Mouse (Mus musculus) limb, embryonic 11.5 days (tissue): ENCODE data around the gene Ptprn2. TPM values are rescaled to one million over a fixed set of nuclear protein-coding genes. Genes with fewer than 3 reads are reported as not detected.

ENCODE experiments used
- ATAC-seq: fragments of 200-750 bp; cut with Nextera tagmentation; 2 replicates; pipeline ENCODE4 v1.8.0; 2017; ENCODE audit warnings: low read depth; ENCODE audit not compliant: insufficient number of reproducible peaks, low FRiP score, low TSS enrichment
- DNase-seq: peaks from one replicate; pipeline ENCODE4 v3.0.0-alpha.2; 2015; ENCODE audit warnings: low spot score
- H3K27ac ChIP-seq: fragments of 300-500 bp; sonication (generic); replicated peaks from 2 replicates; pipeline ENCODE4 v1.5.1; 2014; ENCODE audit warnings: low read depth, mild to moderate bottlenecking, low read length
- H3K27me3 ChIP-seq: fragments of 300-500 bp; sonication (generic); 2 replicates; pipeline ENCODE4 v1.6.1; 2014; ENCODE audit warnings: mild to moderate bottlenecking, low read length, mixed read lengths; ENCODE audit not compliant: control insufficient read depth, insufficient read depth
- H3K36me3 ChIP-seq: fragments of 300-500 bp; sonication (generic); 2 replicates; pipeline ENCODE4 v1.6.1; 2014; ENCODE audit warnings: mild to moderate bottlenecking, low read length, moderate library complexity, mixed read lengths; ENCODE audit not compliant: control insufficient read depth, insufficient read depth
- H3K4me1 ChIP-seq: fragments of 300-500 bp; sonication (generic); 2 replicates; pipeline ENCODE4 v1.6.1; 2014; ENCODE audit warnings: low read length, mixed read lengths; ENCODE audit not compliant: control insufficient read depth, insufficient read depth
- H3K4me2 ChIP-seq: fragments of 300-500 bp; sonication (generic); 2 replicates; pipeline ENCODE4 v1.6.1; 2014; ENCODE audit warnings: low read depth, mild to moderate bottlenecking, moderate library complexity; ENCODE audit not compliant: severe bottlenecking
- H3K4me3 ChIP-seq: fragments of 300-500 bp; sonication (generic); 2 replicates; pipeline ENCODE4 v1.5.1; 2014; ENCODE audit warnings: low read depth, low read length
- H3K9ac ChIP-seq: fragments of 300-500 bp; sonication (generic); 2 replicates; pipeline ENCODE4 v1.6.1; 2014; ENCODE audit warnings: mild to moderate bottlenecking, low read length
- H3K9me3 ChIP-seq: fragments of 300-500 bp; sonication (generic); 2 replicates; pipeline ENCODE4 v1.6.1; 2016; ENCODE audit warnings: low read length; ENCODE audit not compliant: control insufficient read depth
- WGBS: fragments of 180-500 bp; shearing (Covaris S2); extraction: QIAGEN DNeasy Blood & Tissue Kit; methylation state at CpG from one replicate; pipeline ENCODE4 v1.1.7; 2014; 5-methylcytosine and 5-hydroxymethylcytosine counted together
- polyA plus RNA-seq: library from polyadenylated mRNA; unstranded; fragments of >200 nt; fragmentation: Nextera tagmentation; extraction: Ambion mirVana; gene quantifications from 2 replicates; pipeline ENCODE4 v1.2.1, GENCODE M21; 2014

The Ptprn2 gene
- polyA plus RNA-seq, 1 experiment from 2014 or later: not detected

DNA sequence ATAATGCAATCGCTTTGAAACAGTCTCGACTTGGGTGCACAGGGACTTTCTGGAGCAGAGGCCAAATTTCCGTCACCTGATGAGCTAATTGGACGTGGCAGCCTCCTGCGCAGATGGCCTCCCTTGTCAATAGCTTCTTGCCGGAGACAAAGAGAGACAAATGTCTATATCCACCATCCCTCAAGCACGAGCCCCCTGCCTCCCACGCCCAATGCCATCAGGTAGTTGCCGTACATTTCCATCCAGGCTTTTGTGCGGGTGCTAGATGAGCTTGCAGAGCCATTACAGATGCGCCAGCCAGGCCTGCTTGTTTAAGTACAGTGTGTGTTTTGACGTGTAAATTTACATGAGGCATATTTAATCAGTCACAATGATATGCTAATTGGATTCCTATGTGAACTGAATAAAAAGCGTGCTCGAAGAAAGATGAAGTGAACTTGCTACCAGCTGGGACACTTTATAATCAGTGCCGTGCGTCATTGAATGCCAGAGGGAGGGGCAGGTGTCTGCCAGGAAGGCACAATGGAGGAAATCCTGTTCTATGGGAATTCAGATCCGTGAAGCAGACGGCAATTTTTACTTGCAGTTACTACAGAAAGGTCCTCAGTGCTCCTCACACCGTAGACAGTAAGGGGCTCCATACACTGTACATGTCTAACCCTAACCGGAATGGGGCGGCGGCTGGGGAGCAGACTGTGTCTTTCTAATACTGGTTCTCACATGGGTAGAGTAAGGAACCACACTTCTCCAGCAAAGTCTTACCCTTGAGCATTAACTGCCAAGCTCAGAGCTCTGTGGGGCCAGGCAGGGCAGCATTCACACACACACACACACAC, 434.4 kb downstream of the Ptprn2 start:
- WGBS: 86% methylated on average over 22 of the region's 22 CpGs
- H3K4me1 ChIP-seq: no peaks in the 10 kb centered on the region
- DNase-seq (no peak), ATAC-seq (no peak)
- no peak overlapping the region for H3K4me2 ChIP-seq
- H3K36me3 ChIP-seq: no peaks in the 10 kb centered on the region
- H3K27me3 ChIP-seq: no peaks in the 10 kb centered on the region
- no peak overlapping the region for H3K9ac ChIP-seq
- no peaks in the 10 kb centered on the region for H3K9me3 ChIP-seq
- no peak overlapping the region for H3K4me3 ChIP-seq
- no peak overlapping the region for H3K27ac ChIP-seq

DNA sequence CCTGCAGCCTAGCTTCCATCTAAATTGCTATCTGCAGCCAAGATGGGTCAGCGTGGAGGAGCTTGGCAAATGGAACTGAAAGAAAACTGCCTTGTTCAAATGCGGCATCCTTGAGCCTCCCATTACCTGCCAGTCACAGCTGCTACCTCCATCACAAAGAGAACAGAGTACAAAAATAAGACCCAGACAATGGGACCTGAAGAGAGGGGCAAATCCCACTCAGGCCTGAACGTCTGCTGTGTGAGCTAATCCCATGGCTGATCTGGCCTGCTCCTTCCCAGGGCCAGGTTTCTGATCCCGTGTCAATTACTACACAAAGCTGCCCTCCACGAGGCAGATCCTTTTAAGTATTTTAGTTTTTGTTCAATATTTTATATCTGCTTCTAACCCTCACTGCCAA, 441.6 kb downstream of the Ptprn2 start:
- H3K4me3 ChIP-seq: no peak overlapping the region
- H3K9ac ChIP-seq: no peak overlapping the region
- WGBS: 85% methylated on average over 5 of the region's 5 CpGs
- H3K4me1 ChIP-seq: no peaks in the 10 kb centered on the region
- no peak overlapping the region for H3K4me2 ChIP-seq
- no peaks in the 10 kb centered on the region for H3K9me3 ChIP-seq
- no peaks in the 10 kb centered on the region for H3K36me3 ChIP-seq
- no peaks in the 10 kb centered on the region for H3K27me3 ChIP-seq
- ATAC-seq (no peak), DNase-seq (no peak)
- H3K27ac ChIP-seq: no peak overlapping the region

- Histone ChIP-seq H3K9ac (no peak overlapping the region), H3K4me3 (no peak overlapping the region), H3K9me3 (no peaks in the 10 kb centered on the region), H3K27ac (no peak overlapping the region), H3K4me1 (no peaks in the 10 kb centered on the region), H3K4me2 (no peak overlapping the region), H3K27me3 (no peaks in the 10 kb centered on the region), H3K36me3 (no peaks in the 10 kb centered on the region)
- DNase-seq (no peak), ATAC-seq (no peak)
- 76% methylated on average over 1 of the region's 1 CpGs for WGBS
Observed at GRCm38 (mm10) chr12:116927516-116927915, 442.0 kb downstream of the Ptprn2 start.

- no peak overlapping the region for H3K4me3 ChIP-seq
- H3K27ac ChIP-seq: no peak overlapping the region
- no peaks in the 10 kb centered on the region for H3K36me3 ChIP-seq
- ATAC-seq: 0 out of 2 replicates have a peak, but pooled peaks have one; percentile 31
- H3K9ac ChIP-seq: no peak overlapping the region
- no peaks in the 10 kb centered on the region for H3K4me1 ChIP-seq
- no peaks in the 10 kb centered on the region for H3K27me3 ChIP-seq
- DNase-seq: no peak
- no peaks in the 10 kb centered on the region for H3K9me3 ChIP-seq
- no peak overlapping the region for H3K4me2 ChIP-seq
- WGBS: 40% methylated on average over 3 of the region's 3 CpGs
Observed at GRCm38 (mm10) chr12:116938158-116938854, 452.8 kb downstream of the Ptprn2 start.

- no peak for DNase-seq
- Histone ChIP-seq H3K4me1 (no peaks in the 10 kb centered on the region), H3K4me2 (no peak overlapping the region), H3K9ac (no peak overlapping the region), H3K27ac (no peak overlapping the region), H3K27me3 (no peaks in the 10 kb centered on the region), H3K9me3 (no peaks in the 10 kb centered on the region), H3K36me3 (no peaks in the 10 kb centered on the region), H3K4me3 (no peak overlapping the region)
- ATAC-seq: no peak
- 85% methylated on average over 5 of the region's 5 CpGs for WGBS
Observed at GRCm38 (mm10) chr12:116943883-116944282, 458.4 kb downstream of the Ptprn2 start.

- Histone ChIP-seq H3K9me3 (no peaks in the 10 kb centered on the region), H3K27ac (no peak overlapping the region), H3K9ac (no peak overlapping the region), H3K36me3 (no peaks in the 10 kb centered on the region), H3K4me3 (no peak overlapping the region), H3K4me1 (no peaks in the 10 kb centered on the region), H3K27me3 (no peaks in the 10 kb centered on the region), H3K4me2 (no peak overlapping the region)
- ATAC-seq (no peak), DNase-seq (no peak)
- WGBS: 66% methylated on average over 4 of the region's 4 CpGs
Observed at GRCm38 (mm10) chr12:116948151-116948928, 462.8 kb downstream of the Ptprn2 start.

DNA sequence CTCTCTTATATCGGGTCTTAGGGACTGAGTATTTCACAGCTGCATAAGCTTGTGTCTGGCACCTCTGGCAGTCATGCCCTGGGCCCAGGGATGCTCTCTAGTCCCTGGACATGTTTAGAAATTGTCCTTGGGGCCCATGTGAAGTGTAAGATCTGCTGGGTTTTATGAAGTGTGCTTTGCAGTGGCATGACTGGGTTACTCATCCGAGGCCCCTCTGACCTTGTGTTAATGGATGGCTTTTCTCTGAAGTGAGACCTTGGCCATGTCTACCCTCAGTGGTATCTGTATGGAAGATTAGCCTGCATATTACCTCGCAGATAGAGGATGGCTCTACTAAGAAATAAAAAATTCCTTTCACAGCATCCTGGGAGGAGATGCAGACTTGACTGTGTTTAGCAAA, 464.2 kb downstream of the Ptprn2 start:
- Histone ChIP-seq H3K4me2 (no peak overlapping the region), H3K36me3 (no peaks in the 10 kb centered on the region), H3K9me3 (no peaks in the 10 kb centered on the region), H3K4me3 (no peak overlapping the region), H3K27ac (no peak overlapping the region), H3K4me1 (no peaks in the 10 kb centered on the region), H3K27me3 (no peaks in the 10 kb centered on the region), H3K9ac (no peak overlapping the region)
- no peak for ATAC-seq
- WGBS: 83% methylated on average over 3 of the region's 3 CpGs
- no peak for DNase-seq

DNA sequence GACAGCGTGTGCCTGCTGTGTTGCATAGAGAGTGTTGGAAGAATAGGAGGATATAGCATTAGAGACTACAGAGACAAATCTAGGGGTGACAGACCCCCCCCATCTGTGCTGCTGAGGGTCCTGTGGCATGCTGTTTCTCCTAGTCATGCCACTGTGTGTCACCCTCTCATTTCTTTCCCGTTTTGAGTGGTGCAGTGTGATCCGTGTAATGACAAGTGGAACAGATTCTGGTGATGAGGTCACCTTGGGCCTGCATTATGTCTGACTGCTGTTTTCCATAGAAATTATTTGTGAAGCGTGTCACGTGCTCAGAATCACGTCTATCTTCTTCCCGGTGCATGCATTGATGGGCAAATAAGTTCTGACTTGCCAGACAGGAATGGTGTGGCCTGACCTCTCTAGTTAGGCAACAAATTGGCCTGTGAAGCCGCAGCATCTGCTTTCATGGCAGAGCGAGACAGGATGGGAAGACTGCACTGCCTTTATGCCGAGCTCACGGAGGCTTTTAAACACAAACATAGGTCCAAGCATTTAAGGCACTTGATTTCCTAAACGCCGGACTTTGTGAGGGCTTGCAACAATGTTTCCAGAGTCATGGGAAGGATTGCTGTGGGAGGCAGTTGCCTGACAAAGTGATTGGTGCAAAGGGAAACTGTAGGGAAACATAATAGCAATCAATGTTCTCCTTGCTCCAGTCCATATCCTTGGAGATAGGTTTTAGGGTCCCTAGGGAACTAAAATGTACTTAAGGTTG, 467.1 kb downstream of the Ptprn2 start:
- no peak overlapping the region for H3K9ac ChIP-seq
- 86% methylated on average over 13 of the region's 13 CpGs for WGBS
- ATAC-seq: no peak

More for the DNA sequence above, 467.1 kb downstream of the Ptprn2 start:
- no peaks in the 10 kb centered on the region for H3K27me3 ChIP-seq
- H3K4me3 ChIP-seq: no peak overlapping the region
- H3K27ac ChIP-seq: no peak overlapping the region
- DNase-seq: no peak
- no peak overlapping the region for H3K4me2 ChIP-seq
- H3K9me3 ChIP-seq: no peaks in the 10 kb centered on the region
- H3K4me1 ChIP-seq: no peaks in the 10 kb centered on the region
- no peaks in the 10 kb centered on the region for H3K36me3 ChIP-seq
